Mouse (Mus musculus) left cerebral cortex, postnatal 4 days (tissue): ENCODE measurements at regions not wholly inside any gene's neighbourhood (a gene's known extent, or its start where the extent isn't known, plus 50 kb on each side); places are given as distances from the start of the nearest gene placed in this dataset.
"Not testable (repeated sequence)": the region's sequence is repeated elsewhere in the genome, so short reads cannot be mapped to it uniquely, and the experiment has no call there.

ENCODE experiments used
- DNase-seq: peaks from one replicate; pipeline ENCODE4 v3.0.0-alpha.2; 2022
- intact Hi-C: fragments of 180-260 bp; cut with DNase I; formaldehyde crosslinking; loops from one replicate; pipeline ENCODE4 v1.15.1; 2025

GRCm38 (mm10) chr12:46399653-46399975, 419.1 kb downstream of the Nova1 start:
- peak; percentile 41 for DNase-seq
- intact Hi-C loops, result no loop called here

- peak; percentile 59 for DNase-seq
- intact Hi-C loops, result no loop called here
Measured at GRCm38 (mm10) chr12:46398875-46399652, 419.7 kb downstream of the Nova1 start.

GRCm38 (mm10) chr12:46395245-46395644, 423.5 kb downstream of the Nova1 start:
- DNase-seq, result no peak
- intact Hi-C loops, result no loop called here

- no peak for DNase-seq
- intact Hi-C loops, result no loop called here
Measured at GRCm38 (mm10) chr12:46393769-46394168, 425.0 kb downstream of the Nova1 start.

GRCm38 (mm10) chr12:46378914-46379313, 439.8 kb downstream of the Nova1 start:
- intact Hi-C loops, result no loop called here
- DNase-seq, result no peak

GRCm38 (mm10) chr12:46371747-46372146, 447.0 kb downstream of the Nova1 start:
- intact Hi-C loops, result no loop called here
- DNase-seq, result peak; percentile 92

- intact Hi-C loops, result no loop called here
- DNase-seq, result no peak
Measured at GRCm38 (mm10) chr12:46333376-46333775, 485.4 kb downstream of the Nova1 start.

GRCm38 (mm10) chr12:46327865-46328264, 490.9 kb downstream of the Nova1 start:
- intact Hi-C loops, result no loop called here
- no peak for DNase-seq

- DNase-seq, result peak; percentile 27
- intact Hi-C loops, result no loop called here
Measured at GRCm38 (mm10) chr12:46323276-46323675, 495.5 kb downstream of the Nova1 start.

GRCm38 (mm10) chr12:46303136-46303797, 515.5 kb downstream of the Nova1 start:
- DNase-seq, result no peak
- intact Hi-C loops, result no loop called here

- no peak for DNase-seq
Measured at GRCm38 (mm10) chr12:46298926-46299325, 519.8 kb downstream of the Nova1 start.

GRCm38 (mm10) chr12:46284519-46284918, 534.2 kb downstream of the Nova1 start:
- intact Hi-C loops, result no loop called here
- no peak for DNase-seq

More at GRCm38 (mm10) chr12:46298926-46299325, 519.8 kb downstream of the Nova1 start:
- intact Hi-C loops, result no loop called here

- intact Hi-C loops, result no loop called here
- peak; percentile 30 for DNase-seq
Measured at GRCm38 (mm10) chr12:46248402-46249018, 570.2 kb downstream of the Nova1 start.

- no peak for DNase-seq
- intact Hi-C loops, result no loop called here
Measured at GRCm38 (mm10) chr12:46244925-46245324, 573.8 kb downstream of the Nova1 start.

- intact Hi-C loops, result no loop called here
- DNase-seq, result no peak
Measured at GRCm38 (mm10) chr12:46232359-46232758, 586.4 kb downstream of the Nova1 start.

GRCm38 (mm10) chr12:46215328-46215727, 603.4 kb downstream of the Nova1 start:
- DNase-seq, intact Hi-C loops: not testable (repeated sequence)

GRCm38 (mm10) chr12:46199076-46199475, 619.7 kb downstream of the Nova1 start:
- DNase-seq, result no peak
- intact Hi-C loops, result no loop called here

- DNase-seq, result no peak
- intact Hi-C loops, result no loop called here
Measured at GRCm38 (mm10) chr12:46197482-46198101, 621.1 kb downstream of the Nova1 start.

GRCm38 (mm10) chr12:46194173-46194572, 624.6 kb downstream of the Nova1 start:
- intact Hi-C loops, result no loop called here
- DNase-seq, result no peak
